Mouse (Mus musculus): Measurements from ENCODE around the gene Tnfsf13b.
A peak's percentile ranks its signal among the peaks of the same experiment; 100 is the strongest.

Gene Tnfsf13b

GRCm38 (mm10) chr8:10006156-10006985, at the start of gene Tnfsf13b:
TSS of gene Tnfsf13b (plus strand) at chr8:10006467.
- DNase-seq, result peak; percentile 3

DNA sequence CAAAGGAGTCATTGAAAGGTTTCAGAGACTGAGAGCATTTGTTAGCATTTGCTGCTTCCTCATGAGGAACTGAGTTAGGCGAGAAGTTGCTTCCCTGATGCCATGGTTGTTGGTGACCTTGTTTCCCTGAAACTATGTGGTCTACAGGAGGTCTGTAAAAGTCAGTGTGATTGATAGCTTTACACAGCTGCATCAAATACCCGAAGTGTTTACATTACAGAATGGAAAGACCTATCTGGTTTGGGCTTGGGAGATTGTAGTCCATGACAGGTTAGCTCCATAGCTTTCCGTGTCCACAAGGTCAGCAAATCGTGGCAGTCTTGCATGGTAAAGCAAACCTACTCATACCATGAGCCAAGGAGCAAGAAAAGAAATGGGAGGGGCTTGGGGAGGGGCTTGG, 47.9 kb upstream of the Tnfsf13b start:
- DNase-seq, result no peak

GRCm38 (mm10) chr8:9959919-9960318, 46.3 kb upstream of the Tnfsf13b start:
- DNase-seq, result no peak

DNA sequence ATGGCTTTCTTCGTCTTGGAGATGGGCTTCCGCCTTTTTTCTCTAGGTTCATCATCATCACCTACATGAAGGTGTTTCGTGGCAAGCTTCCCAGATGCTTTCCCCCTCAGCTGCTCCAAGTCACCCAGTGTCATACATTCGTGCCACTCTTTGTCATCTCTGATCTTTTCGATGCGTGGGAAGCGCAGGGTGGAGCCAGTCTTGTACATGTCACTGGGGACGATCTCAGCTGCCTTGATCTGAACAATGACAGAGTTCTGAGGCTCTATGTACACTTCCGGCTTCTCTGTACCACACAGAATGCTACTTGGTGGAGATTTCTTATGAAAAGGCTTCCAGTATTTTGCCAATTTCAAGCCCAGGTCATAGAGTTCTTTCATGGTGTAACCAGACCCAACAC, 34.4 kb upstream of the Tnfsf13b start:
- DNase-seq, result no peak

- no peak for DNase-seq
These were observed 31.0 kb upstream of the Tnfsf13b start for GRCm38 (mm10) chr8:9975276-9975675.

DNA sequence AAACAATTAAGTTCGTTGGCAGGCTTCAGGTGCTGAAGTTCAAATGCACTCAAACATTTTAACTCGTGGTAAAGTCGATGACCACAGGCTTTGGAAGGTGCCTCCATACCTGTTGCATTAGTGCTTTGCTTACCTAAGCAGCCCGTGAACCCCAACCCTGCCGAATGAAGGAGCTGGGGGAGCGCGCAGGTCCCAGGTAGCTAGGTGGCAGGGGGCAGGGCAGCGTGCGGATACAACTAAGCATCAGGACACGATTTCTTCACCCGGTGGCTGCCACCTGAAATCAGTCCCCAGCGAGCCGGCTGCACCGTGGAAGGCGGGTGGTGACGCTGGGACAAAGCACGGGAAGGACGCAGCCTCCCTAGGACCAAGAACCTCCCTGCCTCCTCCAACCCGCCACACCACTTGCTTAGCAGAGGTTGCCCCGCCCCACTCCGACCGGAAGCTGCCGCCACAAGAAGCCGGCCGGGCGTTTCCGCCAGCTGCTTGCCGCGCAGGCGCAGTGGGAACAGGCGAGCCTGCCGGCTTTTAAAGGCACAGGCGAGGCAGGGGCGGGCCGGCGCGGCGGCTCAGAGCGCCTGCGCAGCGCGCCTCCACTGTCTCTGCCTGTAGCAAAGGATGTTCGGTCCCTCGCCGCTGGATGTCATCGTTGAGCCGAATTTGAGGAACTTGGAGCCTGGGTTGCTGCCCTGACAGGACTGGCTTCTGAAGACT, 30.2 kb upstream of the Tnfsf13b start:
- DNase-seq, result peak; percentile 95

- DNase-seq, result peak; percentile 4
These were observed 29.3 kb upstream of the Tnfsf13b start for GRCm38 (mm10) chr8:9977016-9977415.

DNA sequence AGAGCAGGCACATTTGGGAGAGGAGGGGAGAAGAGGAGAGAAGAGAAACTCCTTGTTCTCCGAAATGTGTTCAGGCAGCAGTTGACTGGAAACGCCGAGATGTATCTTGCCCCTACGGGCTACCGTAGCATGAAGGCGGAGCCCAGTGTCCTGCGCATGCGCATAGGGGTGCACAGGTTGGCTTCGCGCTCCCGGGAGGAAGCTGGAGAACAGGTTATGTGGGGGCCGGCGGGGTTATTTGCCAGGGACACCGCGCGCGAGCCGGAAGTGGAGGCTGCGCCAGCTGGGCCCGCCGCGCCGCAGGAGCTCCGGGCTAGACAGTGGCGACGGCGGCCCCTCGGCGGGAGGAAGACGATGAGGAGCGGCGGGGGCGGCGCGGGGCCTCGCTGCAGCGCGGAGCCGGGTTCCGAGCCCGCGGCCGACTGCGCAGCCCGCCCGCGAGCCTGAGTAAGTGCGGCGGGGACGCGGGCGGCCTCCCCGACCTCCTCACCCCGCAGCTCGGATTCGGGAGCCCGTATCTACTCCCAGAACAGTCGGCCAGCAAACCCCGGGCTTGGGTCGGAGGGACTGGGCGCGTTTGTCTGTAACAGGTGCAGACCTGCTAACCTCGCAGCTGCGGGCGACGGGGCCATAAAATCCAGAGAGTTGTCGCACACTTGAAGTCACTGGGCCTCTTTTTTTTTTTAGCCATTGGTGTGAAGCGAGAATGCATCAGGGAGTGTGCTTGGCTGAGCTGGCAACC, 28.5 kb upstream of the Tnfsf13b start, which contains the start of the genes Lig4 and Abhd13:
Lig4 (minus strand) TSS at position 114 of the 742 bp plus-strand sequence.
Abhd13 (plus strand) TSS at position 135 of the 742 bp plus-strand sequence.
- peak; percentile 98 for DNase-seq

- no peak for DNase-seq
These were observed 27.6 kb upstream of the Tnfsf13b start for GRCm38 (mm10) chr8:9978475-9979230.

DNA sequence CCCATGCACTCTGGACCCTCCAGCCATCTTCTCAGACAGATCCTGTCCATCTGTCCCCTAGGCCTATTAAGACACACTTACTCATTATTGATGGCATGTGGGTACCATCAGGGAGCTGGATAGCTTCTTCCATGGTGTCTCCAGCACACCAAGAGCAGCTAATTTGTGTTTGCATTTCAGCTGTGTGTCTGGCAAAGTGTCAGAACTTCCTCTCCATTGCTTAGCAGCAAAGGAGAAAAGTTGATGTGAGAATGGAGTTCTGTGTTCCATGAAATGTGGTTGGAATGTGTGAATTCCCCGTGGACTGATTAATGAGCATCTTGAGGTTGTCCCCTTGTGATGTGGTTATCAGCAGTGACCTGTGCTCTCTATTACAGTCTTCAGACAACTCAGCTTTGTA, 26.5 kb upstream of the Tnfsf13b start:
- no peak for DNase-seq

DNA sequence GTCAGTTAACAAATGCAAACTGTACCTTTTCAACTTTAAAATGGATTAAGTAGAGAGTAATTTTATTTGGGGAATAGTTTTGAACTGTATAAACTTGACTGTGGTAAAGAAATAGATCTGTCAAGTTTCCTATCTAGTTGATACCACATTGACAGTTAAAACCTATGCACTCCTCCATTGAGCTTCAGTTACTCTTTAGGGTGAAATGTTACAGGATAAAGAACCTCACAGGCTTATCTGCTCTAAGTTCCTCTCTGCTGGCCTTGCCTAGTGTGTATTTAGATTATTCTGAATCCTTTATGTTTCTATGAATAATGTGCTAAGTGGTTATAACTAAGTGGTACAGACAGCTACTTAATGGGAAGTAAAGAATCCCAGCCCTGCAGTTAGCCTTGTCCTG, 26.1 kb upstream of the Tnfsf13b start:
- no peak for DNase-seq

- no peak for DNase-seq
These were observed 2.2 kb upstream of the Tnfsf13b start for GRCm38 (mm10) chr8:10004115-10004514.

DNA sequence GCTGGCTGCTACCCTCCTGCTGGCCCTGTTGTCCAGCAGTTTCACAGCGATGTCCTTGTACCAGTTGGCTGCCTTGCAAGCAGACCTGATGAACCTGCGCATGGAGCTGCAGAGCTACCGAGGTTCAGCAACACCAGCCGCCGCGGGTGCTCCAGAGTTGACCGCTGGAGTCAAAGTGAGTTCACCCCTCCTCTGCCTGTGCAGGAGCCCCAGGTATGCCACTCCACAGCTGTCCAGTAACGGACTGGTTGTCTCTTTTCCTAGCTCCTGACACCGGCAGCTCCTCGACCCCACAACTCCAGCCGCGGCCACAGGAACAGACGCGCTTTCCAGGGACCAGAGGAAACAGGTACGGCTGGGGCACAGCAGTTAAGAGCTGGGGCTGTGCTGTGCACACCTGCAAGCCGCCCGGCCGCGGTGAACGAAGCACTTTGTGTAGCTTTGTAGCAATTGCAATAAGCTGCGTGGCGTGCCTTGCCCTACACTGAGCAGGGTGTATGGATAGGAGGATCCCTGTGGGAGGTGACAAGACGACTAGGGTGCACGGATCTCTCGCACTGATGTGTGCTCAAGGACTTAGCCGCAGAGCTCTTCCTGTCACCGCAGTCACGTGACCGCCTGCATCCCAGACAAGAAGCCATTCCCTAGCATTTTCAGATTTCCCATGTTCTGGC, 856 bp downstream of the Tnfsf13b start:
- DNase-seq, result peak; percentile 20

- no peak for DNase-seq
These were observed 1.4 kb downstream of the Tnfsf13b start for GRCm38 (mm10) chr8:10007660-10008028.

- DNase-seq, result no peak
These were observed 10.0 kb downstream of the Tnfsf13b start for GRCm38 (mm10) chr8:10016252-10016651.

GRCm38 (mm10) chr8:10017231-10017630, 11.0 kb downstream of the Tnfsf13b start:
- peak; percentile 63 for DNase-seq

GRCm38 (mm10) chr8:10030320-10031060, 24.2 kb downstream of the Tnfsf13b start:
- DNase-seq, result no peak

- DNase-seq, result no peak
These were observed 24.9 kb downstream of the Tnfsf13b start for GRCm38 (mm10) chr8:10031177-10031576.

- DNase-seq, result no peak
These were observed 34.6 kb downstream of the Tnfsf13b start for GRCm38 (mm10) chr8:10040866-10041265.

GRCm38 (mm10) chr8:10043842-10044510, 37.7 kb downstream of the Tnfsf13b start:
- peak; percentile 43 for DNase-seq

GRCm38 (mm10) chr8:10045743-10046142, 39.5 kb downstream of the Tnfsf13b start:
- no peak for DNase-seq
